ENCODE assay signal across 8 mouse cellular contexts in genomic region chr9:57553119-57553518, GRCm38 (mm10). TPM values are rescaled to one million over a fixed set of nuclear protein-coding genes. Genes with fewer than 3 reads are reported as not detected.
DNase-seq lines count a peak whose midpoint lies in the region; ATAC-seq and TF ChIP-seq lines count a peak whose summit lies in the region.

No protein-coding gene starts in this region.

- H3K4me3 ChIP-seq in forebrain, embryonic 10.5 days, result peak overlapping the region; percentile 81; the same call in 1 of the 2 replicates
- no peak overlapping the region for H3K4me3 ChIP-seq in forebrain, embryonic 12.5 days (replicated peaks)
- H3K4me3 ChIP-seq in layer of hippocampus, adult 2 months, result no peak overlapping the region
- H3K4me3 ChIP-seq in stomach, embryonic 15.5 days (replicated peaks), result peak overlapping the region; percentile 55; the same call in 1 of the 2 replicates
- no peak overlapping the region for H3K4me3 ChIP-seq in stomach, postnatal 0 days (ENCODE audit: low read depth, low read length)
- H3K4me3 ChIP-seq in neural tube, embryonic 15.5 days (replicated peaks), result peak overlapping the region; percentile 57; the same call in 1 of the 2 replicates

- peaks cover 28% of the 10 kb centered on the region for H3K36me3 ChIP-seq in forebrain, embryonic 10.5 days (replicated peaks)
- peaks cover 26% of the 10 kb centered on the region for H3K36me3 ChIP-seq in forebrain, embryonic 12.5 days (replicated peaks)
- H3K36me3 ChIP-seq in stomach, embryonic 15.5 days, result peaks cover 6% of the 10 kb centered on the region; the same call in 1 of the 2 replicates
- H3K36me3 ChIP-seq in stomach, postnatal 0 days (ENCODE audit: control insufficient read depth, insufficient read depth, low read length), result peaks cover 6% of the 10 kb centered on the region; the same call in 1 of the 2 replicates
- H3K36me3 ChIP-seq in neural tube, embryonic 15.5 days, result peaks cover 29% of the 10 kb centered on the region

- H3K27ac ChIP-seq in forebrain, embryonic 10.5 days, result no peak overlapping the region
- H3K27ac ChIP-seq in forebrain, embryonic 12.5 days, result no peak overlapping the region
- H3K27ac ChIP-seq in layer of hippocampus, adult 2 months, result peak overlapping the region; percentile 90
- no peak overlapping the region for H3K27ac ChIP-seq in stomach, embryonic 15.5 days
- H3K27ac ChIP-seq in stomach, postnatal 0 days (replicated peaks), result no peak overlapping the region
- H3K27ac ChIP-seq in neural tube, embryonic 15.5 days (replicated peaks), result no peak overlapping the region

- no peak overlapping the region for H3K4me2 ChIP-seq in forebrain, embryonic 12.5 days
- no peak overlapping the region for H3K4me2 ChIP-seq in stomach, embryonic 15.5 days
- no peak overlapping the region for H3K4me2 ChIP-seq in stomach, postnatal 0 days (replicated peaks; ENCODE audit: low read depth)
- no peak overlapping the region; the same call in 1 of the 2 replicates for H3K4me2 ChIP-seq in neural tube, embryonic 15.5 days

- no peak for TF ChIP-seq EP300 in stomach, postnatal 0 days (optimal IDR thresholded peaks at IDR 0.05)

- DNase-seq in forebrain, embryonic 10.5 days (ENCODE audit: extremely low spot score, low spot score), result no peak
- no peak for DNase-seq in layer of hippocampus, adult 2 months (ENCODE audit: low spot score in 2 of 2)
- no peak for DNase-seq in layer of hippocampus, adult 9-10 months (ENCODE audit: low spot score)
- no peak for DNase-seq in stomach, postnatal 0 days (ENCODE audit: low spot score)
- no peak for DNase-seq in lung, postnatal 36 days

- no peaks in the 10 kb centered on the region for H3K27me3 ChIP-seq in forebrain, embryonic 10.5 days (ENCODE audit: poor library complexity, severe bottlenecking)
- H3K27me3 ChIP-seq in forebrain, embryonic 12.5 days, result no peaks in the 10 kb centered on the region
- H3K27me3 ChIP-seq in stomach, embryonic 15.5 days (replicated peaks), result no peaks in the 10 kb centered on the region
- no peaks in the 10 kb centered on the region for H3K27me3 ChIP-seq in stomach, postnatal 0 days (ENCODE audit: control insufficient read depth, insufficient read depth, low read length)
- no peaks in the 10 kb centered on the region for H3K27me3 ChIP-seq in neural tube, embryonic 15.5 days (replicated peaks)

- no peak for ATAC-seq in forebrain, embryonic 12.5 days (ENCODE audit: low FRiP score)
- ATAC-seq in stomach, embryonic 15.5 days (ENCODE audit: insufficient read depth, low FRiP score, low read depth), result no peak
- no peak for ATAC-seq in stomach, postnatal 0 days (ENCODE audit: low FRiP score, low TSS enrichment)
- 0 out of 2 replicates have a peak, but pooled peaks have one; percentile 3 for ATAC-seq in neural tube, embryonic 15.5 days (ENCODE audit: low FRiP score)

- 68% methylated on average over 11 of the region's 11 CpGs for WGBS in forebrain, embryonic 10.5 days
- 66% methylated on average over 11 of the region's 11 CpGs for WGBS in forebrain, embryonic 12.5 days
- 74% methylated on average over 11 of the region's 11 CpGs for WGBS in stomach, embryonic 15.5 days
- WGBS in stomach, postnatal 0 days, result 77% methylated on average over 11 of the region's 11 CpGs
- 74% methylated on average over 11 of the region's 11 CpGs for WGBS in neural tube, embryonic 15.5 days

- H3K9ac ChIP-seq in forebrain, embryonic 12.5 days, result no peak overlapping the region
- H3K9ac ChIP-seq in stomach, embryonic 15.5 days, result no peak overlapping the region
- no peak overlapping the region for H3K9ac ChIP-seq in stomach, postnatal 0 days (ENCODE audit: low read length)
- no peak overlapping the region for H3K9ac ChIP-seq in neural tube, embryonic 15.5 days (replicated peaks)

- H3K9me3 ChIP-seq in forebrain, embryonic 10.5 days, result no peaks in the 10 kb centered on the region
- no peaks in the 10 kb centered on the region for H3K9me3 ChIP-seq in forebrain, embryonic 12.5 days
- H3K9me3 ChIP-seq in stomach, embryonic 15.5 days, result no peaks in the 10 kb centered on the region
- H3K9me3 ChIP-seq in stomach, postnatal 0 days (ENCODE audit: control insufficient read depth, low read length), result no peaks in the 10 kb centered on the region
- H3K9me3 ChIP-seq in neural tube, embryonic 15.5 days (replicated peaks), result no peaks in the 10 kb centered on the region

- no peak for TF ChIP-seq CTCF in layer of hippocampus, adult 2 months (conservative IDR thresholded peaks at IDR 0.05)
- TF ChIP-seq CTCF in stomach, postnatal 0 days (IDR thresholded peaks at IDR 0.05; ENCODE audit: low read depth), result no peak

- H3K4me1 ChIP-seq in forebrain, embryonic 10.5 days, result peaks cover 31% of the 10 kb centered on the region
- peaks cover 18% of the 10 kb centered on the region for H3K4me1 ChIP-seq in forebrain, embryonic 12.5 days
- H3K4me1 ChIP-seq in stomach, embryonic 15.5 days, result peaks cover 4% of the 10 kb centered on the region; the same call in 1 of the 2 replicates
- H3K4me1 ChIP-seq in stomach, postnatal 0 days (replicated peaks; ENCODE audit: control insufficient read depth, insufficient read depth), result no peaks in the 10 kb centered on the region; the same call in 1 of the 2 replicates
- peaks cover 31% of the 10 kb centered on the region for H3K4me1 ChIP-seq in neural tube, embryonic 15.5 days

RNA-seq across cellular contexts. Expression of gene Mpi, which starts 0.6 kb away (rescaled TPM):
- 63.2 and 66.9 TPM in 2 replicates for polyA plus RNA-seq in forebrain, embryonic 10.5 days (2016; fragmentation: Nextera tagmentation; extraction: Ambion mirVana)
- polyA plus RNA-seq in forebrain, embryonic 12.5 days (2016; fragmentation: Nextera tagmentation; extraction: Ambion mirVana), result 62.3 and 62.5 TPM in 2 replicates
- 10 to 100 TPM; 72.5 to 77.6 TPM for total RNA-seq in layer of hippocampus, adult 2 months (2021)
- 38.9 and 48.4 TPM in 2 replicates for polyA plus RNA-seq in stomach, embryonic 15.5 days (2015; fragmentation: Nextera tagmentation; extraction: Ambion mirVana)
- polyA plus RNA-seq in stomach, postnatal 0 days (2015; fragmentation: Nextera tagmentation; extraction: Ambion mirVana), result 24.6 and 26.1 TPM in 2 replicates
- polyA plus RNA-seq in neural tube, embryonic 15.5 days (2015; fragmentation: Nextera tagmentation; extraction: Ambion mirVana), result 75.8 and 81.7 TPM in 2 replicates

RNA-seq across cellular contexts. Expression of gene Scamp2, which starts 7.6 kb away (rescaled TPM):
- polyA plus RNA-seq in forebrain, embryonic 10.5 days (2016; fragmentation: Nextera tagmentation; extraction: Ambion mirVana), result 51.1 and 52.8 TPM in 2 replicates
- polyA plus RNA-seq in forebrain, embryonic 12.5 days (2016; fragmentation: Nextera tagmentation; extraction: Ambion mirVana), result 57.8 and 60.6 TPM in 2 replicates
- 10 to 100 TPM; 22.5 to 26.3 TPM for total RNA-seq in layer of hippocampus, adult 2 months (2021)
- polyA plus RNA-seq in stomach, embryonic 15.5 days (2015; fragmentation: Nextera tagmentation; extraction: Ambion mirVana), result 76.6 and 84.2 TPM in 2 replicates
- 102 and 104 TPM in 2 replicates for polyA plus RNA-seq in stomach, postnatal 0 days (2015; fragmentation: Nextera tagmentation; extraction: Ambion mirVana)
- 43.5 and 48.5 TPM in 2 replicates for polyA plus RNA-seq in neural tube, embryonic 15.5 days (2015; fragmentation: Nextera tagmentation; extraction: Ambion mirVana)

RNA-seq across cellular contexts. Expression of gene Fam219b, which starts 15.8 kb away (rescaled TPM):
- polyA plus RNA-seq in forebrain, embryonic 10.5 days (2016; fragmentation: Nextera tagmentation; extraction: Ambion mirVana), result 17.7 and 18.7 TPM in 2 replicates
- 18.2 and 19.3 TPM in 2 replicates for polyA plus RNA-seq in forebrain, embryonic 12.5 days (2016; fragmentation: Nextera tagmentation; extraction: Ambion mirVana)
- 10 to 100 TPM; 19.9 to 25.7 TPM for total RNA-seq in layer of hippocampus, adult 2 months (2021)
- polyA plus RNA-seq in stomach, embryonic 15.5 days (2015; fragmentation: Nextera tagmentation; extraction: Ambion mirVana), result 18.7 and 19.7 TPM in 2 replicates
- 12.4 and 13.0 TPM in 2 replicates for polyA plus RNA-seq in stomach, postnatal 0 days (2015; fragmentation: Nextera tagmentation; extraction: Ambion mirVana)
- polyA plus RNA-seq in neural tube, embryonic 15.5 days (2015; fragmentation: Nextera tagmentation; extraction: Ambion mirVana), result 22.3 and 23.8 TPM in 2 replicates

RNA-seq across cellular contexts. Expression of gene Cox5a, which starts 32.0 kb away (rescaled TPM):
- polyA plus RNA-seq in forebrain, embryonic 10.5 days (2016; fragmentation: Nextera tagmentation; extraction: Ambion mirVana), result 686 and 693 TPM in 2 replicates
- polyA plus RNA-seq in forebrain, embryonic 12.5 days (2016; fragmentation: Nextera tagmentation; extraction: Ambion mirVana), result 694 and 697 TPM in 2 replicates
- 100 to 1,000 TPM; 372 to 376 TPM for total RNA-seq in layer of hippocampus, adult 2 months (2021)
- 621 and 623 TPM in 2 replicates for polyA plus RNA-seq in stomach, embryonic 15.5 days (2015; fragmentation: Nextera tagmentation; extraction: Ambion mirVana)
- 991 and 1,062 TPM in 2 replicates for polyA plus RNA-seq in stomach, postnatal 0 days (2015; fragmentation: Nextera tagmentation; extraction: Ambion mirVana)
- polyA plus RNA-seq in neural tube, embryonic 15.5 days (2015; fragmentation: Nextera tagmentation; extraction: Ambion mirVana), result 949 and 1,085 TPM in 2 replicates

RNA-seq across cellular contexts. Expression of gene Ulk3, which starts 36.1 kb away (rescaled TPM):
- 12.8 and 14.7 TPM in 2 replicates for polyA plus RNA-seq in forebrain, embryonic 10.5 days (2016; fragmentation: Nextera tagmentation; extraction: Ambion mirVana)
- 19.9 and 24.1 TPM in 2 replicates for polyA plus RNA-seq in forebrain, embryonic 12.5 days (2016; fragmentation: Nextera tagmentation; extraction: Ambion mirVana)
- total RNA-seq in layer of hippocampus, adult 2 months (2021), result 10 to 100 TPM; 32.7 to 35.4 TPM
- 17.4 and 19.2 TPM in 2 replicates for polyA plus RNA-seq in stomach, embryonic 15.5 days (2015; fragmentation: Nextera tagmentation; extraction: Ambion mirVana)
- 8.4 and 8.6 TPM in 2 replicates for polyA plus RNA-seq in stomach, postnatal 0 days (2015; fragmentation: Nextera tagmentation; extraction: Ambion mirVana)
- polyA plus RNA-seq in neural tube, embryonic 15.5 days (2015; fragmentation: Nextera tagmentation; extraction: Ambion mirVana), result 32.1 and 36.5 TPM in 2 replicates

Comparison
In these comparisons a context has a peak if more than half of its experiments do, and no peak if none do; other contexts are left out.
1. H3K4me3 ChIP-seq: peak in forebrain, embryonic 10.5 days (single experiment), stomach, embryonic 15.5 days (single experiment) and neural tube, embryonic 15.5 days (single experiment); none in forebrain, embryonic 12.5 days (single experiment), layer of hippocampus, adult 2 months (single experiment) and stomach, postnatal 0 days (single experiment).